Mouse (Mus musculus): ENCODE data around the gene Pbld2. TPM values are rescaled to one million over a fixed set of nuclear protein-coding genes. Genes with fewer than 3 reads are reported as not detected.

Pbld2 gene
- total RNA-seq, 2 experiments from 2014 or later: 3.4 to 3.7 TPM

GRCm38 (mm10) chr10:63061266-63061665 lies 37.2 kb downstream of the Pbld2 start:
- no peak for DNase-seq (ENCODE audit: low spot score)

- no peak for DNase-seq (ENCODE audit: low spot score)
These were observed 38.6 kb downstream of the Pbld2 start for GRCm38 (mm10) chr10:63062696-63063095.

- no peak for DNase-seq (ENCODE audit: low spot score)
These were observed 39.2 kb downstream of the Pbld2 start for GRCm38 (mm10) chr10:63063365-63063764.

- DNase-seq (ENCODE audit: low spot score): no peak
These were observed 40.4 kb downstream of the Pbld2 start for GRCm38 (mm10) chr10:63064516-63064915.

- no peak for DNase-seq (ENCODE audit: low spot score)
These were observed 41.4 kb downstream of the Pbld2 start for GRCm38 (mm10) chr10:63065561-63065960.

GRCm38 (mm10) chr10:63065988-63066387 lies 41.9 kb downstream of the Pbld2 start:
- DNase-seq (ENCODE audit: low spot score): peak; percentile 79

GRCm38 (mm10) chr10:63086304-63086703 lies 62.2 kb downstream of the Pbld2 start:
- DNase-seq (ENCODE audit: low spot score): no peak

GRCm38 (mm10) chr10:63089103-63089757 lies 65.1 kb downstream of the Pbld2 start:
- no peak for DNase-seq (ENCODE audit: low spot score)

- DNase-seq (ENCODE audit: low spot score): no peak
These were observed 65.8 kb downstream of the Pbld2 start for GRCm38 (mm10) chr10:63089758-63090571.

- no peak for DNase-seq (ENCODE audit: low spot score)
These were observed 67.8 kb downstream of the Pbld2 start for GRCm38 (mm10) chr10:63091915-63092314.

- DNase-seq (ENCODE audit: low spot score): no peak
These were observed 68.8 kb downstream of the Pbld2 start for GRCm38 (mm10) chr10:63092616-63093550.

- DNase-seq (ENCODE audit: low spot score): no peak
These were observed 72.6 kb downstream of the Pbld2 start for GRCm38 (mm10) chr10:63096757-63097156.

GRCm38 (mm10) chr10:63098191-63098590 lies 74.1 kb downstream of the Pbld2 start:
- DNase-seq (ENCODE audit: low spot score): no peak

- no peak for DNase-seq (ENCODE audit: low spot score)
These were observed 75.4 kb downstream of the Pbld2 start, which contains the start of gene Atoh7 for GRCm38 (mm10) chr10:63099521-63099920. Atoh7 (plus strand) TSS chr10:63099651.

GRCm38 (mm10) chr10:63099941-63100562 lies 75.9 kb downstream of the Pbld2 start:
- DNase-seq (ENCODE audit: low spot score): no peak

- DNase-seq (ENCODE audit: low spot score): no peak
These were observed 76.5 kb downstream of the Pbld2 start for GRCm38 (mm10) chr10:63100657-63101056.

Other genes with a start within 250 kb of the Pbld2 start
- 10 to 100 TPM; 21.6 to 31.0 TPM for gene Ccar1, start 232.0 kb upstream of the Pbld2 start, total RNA-seq (2021)
- gene Tet1, start 115.3 kb upstream of the Pbld2 start, total RNA-seq (2021): 1 to 10 TPM; 1.2 to 2.5 TPM
- 10 to 100 TPM; 15.3 to 18.7 TPM for gene Slc25a16, start 103.7 kb upstream of the Pbld2 start, total RNA-seq (2021)
- under 1 TPM; 0.17 to 0.21 TPM for gene Dna2, start 77.3 kb upstream of the Pbld2 start, total RNA-seq (2021)
- gene Rufy2, start 44.1 kb upstream of the Pbld2 start, total RNA-seq (2021): 1 to 10 TPM; 4.1 to 4.9 TPM
- 10 to 100 TPM; 14.6 to 24.2 TPM for gene Hnrnph3, start 98 bp upstream of the Pbld2 start, total RNA-seq (2021)
- 1 to 10 TPM in 1 of 2 experiments, under 1 TPM in 1; 0.73 to 1.1 TPM for gene Pbld1, start 35.8 kb downstream of the Pbld2 start, total RNA-seq (2021)
- gene Atoh7, start 75.3 kb downstream of the Pbld2 start, total RNA-seq (2021): not detected
- 100 to 1,000 TPM; 279 to 292 TPM for gene Mypn, start 179.6 kb downstream of the Pbld2 start, total RNA-seq (2021)
- 10 to 100 TPM; 19.5 to 23.9 TPM for gene Herc4, start 219.5 kb downstream of the Pbld2 start, total RNA-seq (2021)

Measured in gastrocnemius, adult 18-20 months (tissue).